Mouse (Mus musculus) embryonic fibroblast, embryonic 13.5 days (primary cell): ENCODE results near the gene Gfra1.

Source experiments
- CTCF ChIP-seq: IDR thresholded peaks from 2 replicates; pipeline ENCODE4 v1.5.1; 2011; ENCODE audit warnings: mild to moderate bottlenecking, control low read depth, low read length, moderate library complexity, borderline replicate concordance; ENCODE audit not compliant: insufficient read depth
- POLR2A ChIP-seq: IDR thresholded peaks from 2 replicates; pipeline ENCODE4 v1.6.1; 2011; ENCODE audit warnings: low read depth, mild to moderate bottlenecking, control low read depth, low read length, moderate library complexity

DNA sequence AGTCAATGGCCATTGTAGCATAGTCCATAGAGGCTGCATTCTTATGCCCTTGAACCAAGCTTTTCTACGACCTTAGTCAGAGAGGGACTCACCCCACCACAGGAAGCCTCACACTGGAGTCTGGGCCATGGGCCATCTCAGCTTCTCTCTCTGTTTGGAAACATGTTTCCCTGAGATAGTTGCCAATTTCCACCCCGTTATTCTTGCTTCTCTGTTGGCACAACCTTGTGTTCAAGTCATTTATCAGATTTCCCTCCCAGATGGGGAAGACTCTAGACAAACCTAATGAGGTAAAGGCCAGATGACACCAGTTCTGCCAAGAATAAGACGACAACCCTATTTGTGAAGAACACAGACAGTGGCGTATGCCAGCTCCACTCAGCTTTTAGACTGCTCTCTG is 238.1 kb downstream of the Gfra1 start:
- TF ChIP-seq CTCF (no peak), POLR2A (no peak)
